Mouse (Mus musculus): Measurements from ENCODE around the gene Cntfr.

DNA sequence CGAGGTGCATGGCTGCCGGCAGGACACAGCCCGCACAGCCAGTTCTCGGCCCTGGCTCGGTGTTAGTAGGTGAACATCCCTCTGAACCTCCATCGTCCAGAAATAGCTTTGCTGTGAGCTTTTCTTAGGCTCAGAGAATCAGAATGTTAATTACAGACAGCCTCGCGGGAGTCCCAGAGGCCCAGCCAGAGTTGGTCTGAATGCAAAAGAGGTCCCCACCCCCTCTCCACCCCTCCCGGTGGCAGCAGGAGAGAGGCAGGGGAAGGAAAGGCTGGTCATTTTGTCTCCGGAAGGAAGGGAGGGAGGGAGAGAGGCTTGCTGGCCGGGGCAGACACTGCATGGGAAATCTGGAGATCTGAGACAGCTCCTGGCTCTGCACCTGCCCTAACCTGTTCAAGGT lies 65.5 kb downstream of the Cntfr start:
- TF ChIP-seq CTCF (IDR thresholded peaks at IDR 0.05), result no peak; the same call in 1 of the 2 replicates
- TF ChIP-seq EP300 (IDR thresholded peaks at IDR 0.05), result 0 out of 2 replicates have a peak, but pooled peaks have one; percentile 40
